Mouse (Mus musculus): Measurements from ENCODE around the gene Twf2. TPM values are rescaled to one million over a fixed set of nuclear protein-coding genes. Genes with fewer than 3 reads are reported as not detected.

Twf2 gene
- polyA plus RNA-seq, 1 experiment, result 27.3 TPM

DNA sequence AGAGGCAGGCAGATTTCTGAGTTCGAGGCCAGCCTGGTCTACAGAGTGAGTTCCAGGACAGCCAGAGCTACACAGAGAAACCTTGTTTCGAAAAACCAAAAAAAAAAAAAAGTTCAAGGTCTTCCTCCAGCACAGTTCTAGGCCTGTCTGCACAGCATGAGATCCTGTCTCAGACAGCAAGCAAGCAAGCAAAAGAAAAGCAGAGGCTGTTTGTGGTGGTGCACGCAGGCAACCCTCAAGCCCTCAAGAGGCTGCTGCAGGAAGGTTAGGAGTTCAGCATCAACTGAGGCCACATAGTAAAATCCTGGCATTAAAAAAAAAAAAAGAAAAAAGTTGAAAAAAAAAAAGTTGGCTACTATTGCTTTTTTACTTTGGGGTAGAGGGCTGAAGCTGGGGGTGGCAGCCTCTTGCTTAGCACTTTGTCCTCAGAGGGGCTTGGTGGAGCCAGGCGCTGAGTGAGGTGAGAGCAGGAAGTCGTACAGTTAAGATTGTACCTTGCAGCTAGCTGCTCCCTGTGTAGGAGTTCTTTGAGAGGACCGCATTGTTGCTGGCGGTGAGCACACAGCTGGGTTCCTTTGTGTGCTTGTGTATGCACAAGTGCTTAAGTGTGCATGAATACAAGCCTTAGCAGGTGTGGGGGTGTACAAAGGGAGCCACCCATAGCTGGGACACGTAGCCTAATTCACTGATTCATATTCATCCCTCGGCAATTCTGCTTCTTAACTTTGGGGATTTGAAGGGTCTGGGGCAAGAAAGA is 8.1 kb downstream of the Twf2 start:
- H3K9me3 ChIP-seq (replicated peaks; ENCODE audit: control insufficient read depth, insufficient read depth, low read length, poor library complexity, severe bottlenecking), result no peaks in the 10 kb centered on the region
- H3K4me1 ChIP-seq (ENCODE audit: control insufficient read depth, insufficient read depth, low read length), result peaks cover 6% of the 10 kb centered on the region
- peak overlapping the region; percentile 90 for H3K27ac ChIP-seq (ENCODE audit: insufficient read depth, low read length)
- peak overlapping the region; percentile 76 for H3K4me3 ChIP-seq (ENCODE audit: low read depth, low read length)
- no peaks in the 10 kb centered on the region for H3K27me3 ChIP-seq (ENCODE audit: control insufficient read depth, insufficient read depth, low read length, poor library complexity, severe bottlenecking)
- TF ChIP-seq CTCF (IDR thresholded peaks at IDR 0.05; ENCODE audit: low read depth, low read length), result no peak
- TF ChIP-seq EP300 (IDR thresholded peaks at IDR 0.05; ENCODE audit: insufficient read depth, low read depth, low read length), result peak; percentile 97
- H3K9ac ChIP-seq (ENCODE audit: low read depth, poor library complexity, severe bottlenecking), result peak overlapping the region; percentile 36
- peaks cover 14% of the 10 kb centered on the region for H3K36me3 ChIP-seq (ENCODE audit: control insufficient read depth, insufficient read depth, low read length, poor library complexity, severe bottlenecking)

DNA sequence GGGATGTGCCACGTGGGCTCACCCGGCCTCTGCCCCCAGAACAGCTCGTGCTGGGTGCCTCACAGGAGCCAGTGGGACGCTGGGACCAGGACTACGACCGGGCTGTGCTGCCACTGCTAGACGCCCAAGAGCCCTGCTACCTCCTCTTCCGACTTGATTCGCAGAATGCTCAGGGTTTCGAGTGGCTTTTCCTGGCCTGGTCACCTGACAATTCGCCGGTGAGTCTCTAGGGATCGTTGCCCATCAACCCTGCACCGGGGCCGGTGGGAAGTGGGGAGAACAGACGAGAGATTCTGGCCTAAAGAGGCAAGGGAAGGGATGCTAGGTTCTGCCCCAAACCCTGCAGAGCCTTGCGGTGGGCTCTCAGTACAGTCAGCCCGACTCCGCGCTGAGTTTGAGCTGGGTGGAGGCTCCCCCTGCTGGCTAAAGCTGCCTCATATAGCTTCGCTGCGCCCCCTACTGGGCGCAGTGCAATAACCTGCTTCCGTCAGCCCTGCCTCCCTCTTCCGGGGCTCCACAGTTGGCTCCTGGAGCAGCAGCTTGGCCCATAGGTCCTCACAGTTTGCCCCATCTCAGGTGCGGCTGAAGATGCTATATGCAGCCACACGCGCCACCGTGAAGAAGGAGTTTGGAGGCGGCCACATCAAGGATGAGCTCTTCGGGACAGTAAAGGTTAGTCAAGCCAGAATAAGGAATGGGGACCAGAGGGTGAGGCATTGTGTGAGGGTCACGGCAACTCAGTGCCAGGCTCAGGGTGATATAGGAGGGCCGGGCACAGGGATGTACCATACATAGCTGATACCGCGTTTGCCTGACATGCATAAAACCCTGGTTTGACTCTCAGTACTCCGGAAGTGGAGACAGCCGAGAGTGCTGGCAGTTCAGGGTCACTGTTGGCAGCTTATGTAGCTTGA is 9.0 kb downstream of the Twf2 start:
- Histone ChIP-seq H3K4me3 (ENCODE audit: low read depth, low read length) (peak overlapping the region; percentile 76), H3K9me3 (replicated peaks; ENCODE audit: control insufficient read depth, insufficient read depth, low read length, poor library complexity, severe bottlenecking) (no peaks in the 10 kb centered on the region), H3K36me3 (ENCODE audit: control insufficient read depth, insufficient read depth, low read length, poor library complexity, severe bottlenecking) (peaks cover 14% of the 10 kb centered on the region), H3K27me3 (ENCODE audit: control insufficient read depth, insufficient read depth, low read length, poor library complexity, severe bottlenecking) (no peaks in the 10 kb centered on the region), H3K4me1 (ENCODE audit: control insufficient read depth, insufficient read depth, low read length) (peaks cover 6% of the 10 kb centered on the region), H3K27ac (ENCODE audit: insufficient read depth, low read length) (peak overlapping the region; percentile 90), H3K9ac (ENCODE audit: low read depth, poor library complexity, severe bottlenecking) (peak overlapping the region; percentile 36)
- no peak for TF ChIP-seq POLR2A (IDR thresholded peaks at IDR 0.05; ENCODE audit: insufficient read depth, low read length)
- TF ChIP-seq EP300 (IDR thresholded peaks at IDR 0.05; ENCODE audit: insufficient read depth, low read depth, low read length), result peak; percentile 54; the same call in 1 of the 2 replicates
- TF ChIP-seq CTCF (IDR thresholded peaks at IDR 0.05; ENCODE audit: low read depth, low read length), result peak; percentile 100

DNA sequence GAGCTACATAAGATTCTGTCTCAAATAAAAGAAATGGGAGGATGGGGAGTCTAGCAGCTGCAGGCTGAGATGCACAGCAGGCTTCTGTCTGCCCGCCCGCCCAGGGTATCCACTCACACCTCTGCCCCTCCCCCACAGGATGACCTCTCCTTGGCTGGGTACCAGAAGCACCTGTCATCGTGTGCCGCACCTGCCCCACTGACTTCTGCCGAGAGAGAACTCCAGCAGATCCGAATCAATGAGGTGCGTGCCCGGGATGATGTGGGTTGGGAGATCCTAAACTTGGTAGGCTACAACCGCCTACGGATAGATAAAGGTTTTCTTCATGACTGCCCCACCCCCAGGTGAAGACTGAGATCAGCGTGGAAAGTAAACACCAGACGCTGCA is 9.7 kb downstream of the Twf2 start:
- H3K27me3 ChIP-seq (ENCODE audit: control insufficient read depth, insufficient read depth, low read length, poor library complexity, severe bottlenecking), result no peaks in the 10 kb centered on the region
- peaks cover 6% of the 10 kb centered on the region for H3K4me1 ChIP-seq (ENCODE audit: control insufficient read depth, insufficient read depth, low read length)
- TF ChIP-seq POLR2A (IDR thresholded peaks at IDR 0.05; ENCODE audit: insufficient read depth, low read length) (no peak), EP300 (IDR thresholded peaks at IDR 0.05; ENCODE audit: insufficient read depth, low read depth, low read length) (0 out of 2 replicates have a peak, but pooled peaks have one; percentile 63), CTCF (IDR thresholded peaks at IDR 0.05; ENCODE audit: low read depth, low read length) (no peak)
- H3K36me3 ChIP-seq (ENCODE audit: control insufficient read depth, insufficient read depth, low read length, poor library complexity, severe bottlenecking), result peaks cover 14% of the 10 kb centered on the region
- H3K27ac ChIP-seq (ENCODE audit: insufficient read depth, low read length), result no peak overlapping the region
- H3K9me3 ChIP-seq (replicated peaks; ENCODE audit: control insufficient read depth, insufficient read depth, low read length, poor library complexity, severe bottlenecking), result no peaks in the 10 kb centered on the region
- H3K4me3 ChIP-seq (ENCODE audit: low read depth, low read length), result peak overlapping the region; percentile 63
- H3K9ac ChIP-seq (ENCODE audit: low read depth, poor library complexity, severe bottlenecking), result no peak overlapping the region

DNA sequence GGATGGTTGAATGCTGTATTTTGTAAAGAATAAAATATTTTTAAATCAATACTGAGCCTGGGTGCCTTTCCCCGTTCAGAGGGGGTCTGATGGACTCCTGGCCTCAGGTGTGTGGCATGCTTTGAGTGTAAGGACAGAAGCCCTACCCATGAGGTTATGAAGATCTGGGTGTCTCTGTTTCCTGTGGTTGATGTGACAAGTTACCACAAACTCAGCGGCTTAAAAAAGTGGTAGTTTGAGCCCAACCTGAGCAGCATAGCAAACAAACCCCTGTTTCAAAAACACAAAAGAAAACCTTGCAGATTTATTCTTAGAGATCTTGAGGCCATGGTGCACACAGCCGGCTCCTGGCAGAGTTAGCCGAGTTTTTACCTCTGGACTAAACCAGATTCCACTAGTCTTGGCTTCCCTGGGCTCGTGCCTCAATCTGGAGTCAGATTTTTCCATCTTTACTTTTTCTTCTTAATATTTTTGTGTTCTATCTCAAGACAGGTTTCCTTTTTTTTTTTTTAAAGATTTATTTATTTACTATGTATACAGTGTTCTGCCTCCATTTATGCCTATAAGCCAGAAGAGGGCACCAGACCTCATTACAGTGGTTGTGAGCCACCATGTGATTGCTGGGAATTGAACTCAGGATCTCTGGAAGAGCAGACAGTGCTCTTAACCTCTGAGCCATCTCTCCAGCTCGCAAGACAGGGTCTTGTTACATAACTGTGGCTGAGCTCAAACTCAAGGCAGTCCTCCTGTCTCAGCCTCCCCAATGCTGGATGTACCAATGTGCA is 12.6 kb downstream of the Twf2 start:
- Histone ChIP-seq H3K9ac (ENCODE audit: low read depth, poor library complexity, severe bottlenecking) (no peak overlapping the region), H3K4me3 (ENCODE audit: low read depth, low read length) (no peak overlapping the region), H3K9me3 (replicated peaks; ENCODE audit: control insufficient read depth, insufficient read depth, low read length, poor library complexity, severe bottlenecking) (no peaks in the 10 kb centered on the region), H3K4me1 (ENCODE audit: control insufficient read depth, insufficient read depth, low read length) (peaks cover 5% of the 10 kb centered on the region), H3K27me3 (ENCODE audit: control insufficient read depth, insufficient read depth, low read length, poor library complexity, severe bottlenecking) (no peaks in the 10 kb centered on the region), H3K27ac (ENCODE audit: insufficient read depth, low read length) (no peak overlapping the region), H3K36me3 (ENCODE audit: control insufficient read depth, insufficient read depth, low read length, poor library complexity, severe bottlenecking) (peaks cover 14% of the 10 kb centered on the region)
- no peak for TF ChIP-seq EP300 (IDR thresholded peaks at IDR 0.05; ENCODE audit: insufficient read depth, low read depth, low read length)
- TF ChIP-seq POLR2A (IDR thresholded peaks at IDR 0.05; ENCODE audit: insufficient read depth, low read length), result no peak
- TF ChIP-seq CTCF (IDR thresholded peaks at IDR 0.05; ENCODE audit: low read depth, low read length), result no peak

DNA sequence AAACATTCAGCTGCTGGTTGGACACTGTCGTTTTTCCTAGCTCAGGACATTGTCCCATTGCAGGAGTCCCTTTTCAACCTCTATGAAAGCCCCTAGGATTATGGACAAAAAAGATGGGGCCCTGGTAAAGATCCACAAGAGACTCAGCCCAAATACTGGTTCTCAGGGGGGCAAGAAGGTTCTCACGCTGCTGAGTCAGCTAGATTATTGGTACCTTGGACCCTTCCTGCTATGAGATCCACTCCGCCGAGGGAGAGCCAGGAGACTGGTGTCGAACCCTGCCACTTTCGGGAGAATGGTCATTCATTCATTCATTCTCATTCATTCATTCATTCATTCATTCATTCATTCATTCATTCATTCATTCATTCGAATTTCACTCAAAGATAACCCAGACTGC is 14.1 kb downstream of the Twf2 start:
- Histone ChIP-seq H3K4me3 (ENCODE audit: low read depth, low read length) (no peak overlapping the region), H3K36me3 (ENCODE audit: control insufficient read depth, insufficient read depth, low read length, poor library complexity, severe bottlenecking) (peaks cover 14% of the 10 kb centered on the region)

More for the DNA sequence above, 14.1 kb downstream of the Twf2 start:
- Histone ChIP-seq H3K9ac (ENCODE audit: low read depth, poor library complexity, severe bottlenecking) (no peak overlapping the region), H3K4me1 (ENCODE audit: control insufficient read depth, insufficient read depth, low read length) (peaks cover 5% of the 10 kb centered on the region), H3K27me3 (ENCODE audit: control insufficient read depth, insufficient read depth, low read length, poor library complexity, severe bottlenecking) (no peaks in the 10 kb centered on the region), H3K9me3 (replicated peaks; ENCODE audit: control insufficient read depth, insufficient read depth, low read length, poor library complexity, severe bottlenecking) (no peaks in the 10 kb centered on the region), H3K27ac (ENCODE audit: insufficient read depth, low read length) (no peak overlapping the region)
- TF ChIP-seq POLR2A (IDR thresholded peaks at IDR 0.05; ENCODE audit: insufficient read depth, low read length) (no peak), CTCF (IDR thresholded peaks at IDR 0.05; ENCODE audit: low read depth, low read length) (no peak)

Measured in ES-Bruce4 (cell line).